Mouse (Mus musculus): ENCODE results near the gene Crisp2.

- TF ChIP-seq POLR2A (IDR thresholded peaks at IDR 0.05; ENCODE audit: borderline replicate concordance, extremely low read depth, low read depth, low read length) (no peak), CTCF (IDR thresholded peaks at IDR 0.05; ENCODE audit: insufficient read depth, low read length) (no peak)
Measured at GRCm38 (mm10) chr17:40823817-40824216, 17.0 kb upstream of the Crisp2 start.
